Mouse (Mus musculus) limb, embryonic 14.5 days (tissue): ENCODE results near the gene Gm9821. TPM values are rescaled to one million over a fixed set of nuclear protein-coding genes. Genes with fewer than 3 reads are reported as not detected.

Experiments used
- ATAC-seq: fragments of 200-750 bp; cut with Nextera tagmentation; 2 replicates; pipeline ENCODE4 v1.8.0; 2017; ENCODE audit warnings: low read depth, moderate number of reproducible peaks, moderate TSS enrichment; ENCODE audit not compliant: low FRiP score
- DNase-seq: peaks from one replicate; pipeline ENCODE4 v3.0.0-alpha.2; 2015; ENCODE audit warnings: low spot score
- H3K27ac ChIP-seq: fragments of 300-500 bp; sonication (generic); replicated peaks from 2 replicates; pipeline ENCODE4 v1.5.1; 2014; ENCODE audit warnings: low read depth, mild to moderate bottlenecking, low read length, moderate library complexity, mixed read lengths
- H3K27me3 ChIP-seq: fragments of 300-500 bp; sonication (generic); 2 replicates; pipeline ENCODE4 v1.6.1; 2014; ENCODE audit warnings: low read length, mixed read lengths; ENCODE audit not compliant: control insufficient read depth, insufficient read depth
- H3K36me3 ChIP-seq: fragments of 300-500 bp; sonication (generic); 2 replicates; pipeline ENCODE4 v1.6.1; 2014; ENCODE audit warnings: mild to moderate bottlenecking, low read length, moderate library complexity, mixed read lengths; ENCODE audit not compliant: control insufficient read depth, insufficient read depth
- H3K4me1 ChIP-seq: fragments of 300-500 bp; sonication (generic); 2 replicates; pipeline ENCODE4 v1.6.1; 2014; ENCODE audit warnings: antibody characterized with exemption, low read length, mixed read lengths; ENCODE audit not compliant: control insufficient read depth, insufficient read depth
- H3K4me2 ChIP-seq: fragments of 300-500 bp; sonication (generic); replicated peaks from 2 replicates; pipeline ENCODE4 v1.6.1; 2014; ENCODE audit warnings: low read depth, mild to moderate bottlenecking, low read length, moderate library complexity; ENCODE audit not compliant: severe bottlenecking
- H3K4me3 ChIP-seq: fragments of 300-500 bp; sonication (generic); replicated peaks from 2 replicates; pipeline ENCODE4 v1.5.1; 2014; ENCODE audit warnings: low read length
- H3K9ac ChIP-seq: fragments of 300-500 bp; sonication (generic); 2 replicates; pipeline ENCODE4 v1.6.1; 2014; ENCODE audit warnings: mild to moderate bottlenecking, low read depth, low read length, moderate library complexity; ENCODE audit not compliant: severe bottlenecking
- H3K9me3 ChIP-seq: fragments of 300-500 bp; sonication (generic); 2 replicates; pipeline ENCODE4 v1.6.1; 2016; ENCODE audit warnings: low read length; ENCODE audit not compliant: control insufficient read depth
- POLR2A ChIP-seq: fragments of 200-500 bp; IDR thresholded peaks from 2 replicates; pipeline ENCODE4 v1.8.0; 2012; ENCODE audit warnings: inconsistent platforms, mild to moderate bottlenecking, moderate library complexity, borderline replicate concordance; ENCODE audit not compliant: insufficient read depth, insufficient read length; ENCODE audit errors: extremely low read depth
- WGBS: fragments of 180-500 bp; shearing (Covaris S2); extraction: QIAGEN DNeasy Blood & Tissue Kit; methylation state at CpG from one replicate; pipeline ENCODE4 v1.1.7; 2014; 5-methylcytosine and 5-hydroxymethylcytosine counted together
- polyA plus RNA-seq, 2 experiments: library from polyadenylated mRNA; depleted of rRNA in 1 of 2; stranded (reverse) in 1 of 2; unstranded in 1 of 2; fragments of >200 nt; fragmentation: Nextera tagmentation in 1 of 2; extraction: Ambion mirVana in 1 of 2; gene quantifications; 2 replicates each; pipeline versions ENCODE4 v1.2.1 to v1.2.3; 2012 to 2014

The Gm9821 gene
- polyA plus RNA-seq (2012; rRNA removed) = 0.05 TPM in 1 of 2 replicates, not detected in the other
- 0.37 and 0.56 TPM in 2 replicates for polyA plus RNA-seq (2014; fragmentation: Nextera tagmentation; extraction: Ambion mirVana)

- Histone ChIP-seq H3K4me2 (no peak within 1 kb of the TSS), H3K27me3 (no peaks in the 10 kb centered on the region), H3K27ac (no peak within 1 kb of the TSS), H3K4me3 (no peak within 1 kb of the TSS), H3K9me3 (no peaks in the 10 kb centered on the region), H3K36me3 (peaks cover 6% of the 10 kb centered on the region), H3K9ac (no peak within 1 kb of the TSS), H3K4me1 (peaks cover 22% of the 10 kb centered on the region)
- 89% methylated on average over 18 of the region's 18 CpGs for WGBS
- DNase-seq (no peak), ATAC-seq (no peak)
- TF ChIP-seq POLR2A = no peak
Observed at GRCm38 (mm10) chr2:91945483-91945882, at the start of gene Gm9821. Gene Gm9821, plus strand, starts transcription at chr2:91945703.

DNA sequence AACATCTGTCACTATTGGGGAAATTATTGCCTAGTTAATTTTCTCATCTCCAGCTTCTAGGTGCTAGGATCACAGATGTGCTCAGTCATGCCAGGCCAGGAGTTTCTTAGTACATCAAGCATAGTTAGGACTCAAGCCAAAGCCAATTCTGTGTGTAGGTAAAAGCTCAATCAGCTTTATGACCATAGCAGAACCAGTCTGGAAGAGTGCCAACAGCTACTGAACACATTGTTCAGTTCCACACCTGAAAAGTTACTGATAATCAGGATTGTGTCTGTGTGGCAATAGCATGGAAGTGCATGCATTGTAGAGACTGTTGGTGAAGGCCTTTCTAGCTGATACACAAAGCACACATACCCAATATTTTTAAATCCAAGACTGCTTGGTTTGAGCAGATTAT, 47.5 kb upstream of the Gm9821 start:
- H3K9ac ChIP-seq = no peak overlapping the region
- no peaks in the 10 kb centered on the region for H3K27me3 ChIP-seq
- no peaks in the 10 kb centered on the region for H3K4me1 ChIP-seq
- ATAC-seq = no peak
- TF ChIP-seq POLR2A = no peak
- H3K4me2 ChIP-seq = no peak overlapping the region
- DNase-seq = no peak
- H3K27ac ChIP-seq = no peak overlapping the region
- H3K36me3 ChIP-seq = peaks cover 20% of the 10 kb centered on the region
- no peaks in the 10 kb centered on the region for H3K9me3 ChIP-seq
- H3K4me3 ChIP-seq = no peak overlapping the region

DNA sequence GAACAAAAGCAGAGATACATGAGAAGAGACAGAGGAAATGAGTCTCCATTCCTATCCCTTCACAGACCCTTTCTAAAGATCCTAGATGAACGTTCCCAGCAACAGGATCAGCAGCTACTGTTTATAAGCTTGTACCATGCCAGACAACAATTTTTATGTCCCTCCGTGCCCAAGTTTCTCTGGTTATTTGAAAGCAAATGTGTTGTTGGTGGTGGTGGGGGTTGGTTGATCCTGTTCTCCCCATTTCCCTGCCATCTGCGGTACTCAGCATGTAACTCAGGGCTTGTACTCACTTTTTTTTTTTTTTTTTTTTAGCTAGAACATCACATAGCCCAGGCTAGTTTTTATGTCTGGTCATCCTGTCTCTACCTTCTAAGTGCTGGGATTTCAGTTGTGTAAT, 46.4 kb upstream of the Gm9821 start:
- TF ChIP-seq POLR2A = no peak

GRCm38 (mm10) chr2:91900431-91900830, 45.1 kb upstream of the Gm9821 start:
- ATAC-seq = no peak
- WGBS = 91% methylated on average over 8 of the region's 8 CpGs
- DNase-seq = no peak
- TF ChIP-seq POLR2A = no peak
- Histone ChIP-seq H3K9ac (no peak overlapping the region), H3K4me2 (no peak overlapping the region), H3K4me3 (no peak overlapping the region), H3K4me1 (no peaks in the 10 kb centered on the region), H3K36me3 (peaks cover 22% of the 10 kb centered on the region), H3K27ac (no peak overlapping the region), H3K9me3 (no peaks in the 10 kb centered on the region), H3K27me3 (no peaks in the 10 kb centered on the region)

More for the DNA sequence above, 46.4 kb upstream of the Gm9821 start:
- Histone ChIP-seq H3K9me3 (no peaks in the 10 kb centered on the region), H3K36me3 (peaks cover 20% of the 10 kb centered on the region), H3K9ac (no peak overlapping the region), H3K27ac (no peak overlapping the region), H3K4me3 (no peak overlapping the region), H3K4me1 (no peaks in the 10 kb centered on the region), H3K4me2 (no peak overlapping the region), H3K27me3 (no peaks in the 10 kb centered on the region)
- ATAC-seq = no peak
- DNase-seq = no peak
- 92% methylated on average over 3 of the region's 3 CpGs for WGBS

- no peak overlapping the region for H3K9ac ChIP-seq
- peaks cover 25% of the 10 kb centered on the region for H3K36me3 ChIP-seq
- H3K27me3 ChIP-seq = no peaks in the 10 kb centered on the region
- 68% methylated on average over 5 of the region's 5 CpGs for WGBS
- TF ChIP-seq POLR2A = no peak
- no peaks in the 10 kb centered on the region for H3K9me3 ChIP-seq
- H3K4me3 ChIP-seq = no peak overlapping the region
- H3K27ac ChIP-seq = no peak overlapping the region
- H3K4me2 ChIP-seq = no peak overlapping the region
- no peak for ATAC-seq
- no peaks in the 10 kb centered on the region for H3K4me1 ChIP-seq
- no peak for DNase-seq
Observed at GRCm38 (mm10) chr2:91902336-91902735, 43.2 kb upstream of the Gm9821 start.
